Mouse (Mus musculus): ENCODE data around the gene C1qtnf5. TPM values are rescaled to one million over a fixed set of nuclear protein-coding genes. Genes with fewer than 3 reads are reported as not detected.

The C1qtnf5 gene
- polyA plus RNA-seq, 1 experiment = 3.6 TPM

DNA sequence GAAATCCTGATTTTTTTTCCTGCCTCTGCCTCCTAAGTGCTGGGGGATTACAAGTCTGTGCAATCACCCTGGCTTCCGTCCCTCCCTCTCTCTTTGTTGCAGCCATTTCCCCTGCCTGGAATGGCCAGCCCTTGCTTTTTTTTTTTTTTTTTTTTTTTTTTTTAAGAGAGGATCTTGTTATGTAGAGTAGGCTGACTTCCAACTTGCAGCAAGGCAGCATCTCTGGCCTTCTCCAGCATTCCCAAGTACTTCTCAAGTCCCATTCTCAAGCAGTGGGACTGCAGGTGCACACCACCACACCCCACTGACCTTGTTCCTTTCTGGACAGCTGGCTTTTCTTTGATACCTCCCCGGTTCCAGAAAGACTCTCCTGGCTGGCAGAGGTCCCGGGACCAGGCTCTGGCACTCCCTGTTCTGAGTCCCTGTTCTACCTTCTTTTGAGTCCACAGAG lies 20.3 kb downstream of the C1qtnf5 start:
- Histone ChIP-seq H3K27ac (replicated peaks; ENCODE audit: low read depth, low read length) (peak overlapping the region; percentile 87), H3K4me3 (ENCODE audit: insufficient read depth, low read depth, low read length) (no peak overlapping the region), H3K4me1 (ENCODE audit: control insufficient read depth, insufficient read depth, insufficient read length, low read length) (peaks cover 15% of the 10 kb centered on the region)

DNA sequence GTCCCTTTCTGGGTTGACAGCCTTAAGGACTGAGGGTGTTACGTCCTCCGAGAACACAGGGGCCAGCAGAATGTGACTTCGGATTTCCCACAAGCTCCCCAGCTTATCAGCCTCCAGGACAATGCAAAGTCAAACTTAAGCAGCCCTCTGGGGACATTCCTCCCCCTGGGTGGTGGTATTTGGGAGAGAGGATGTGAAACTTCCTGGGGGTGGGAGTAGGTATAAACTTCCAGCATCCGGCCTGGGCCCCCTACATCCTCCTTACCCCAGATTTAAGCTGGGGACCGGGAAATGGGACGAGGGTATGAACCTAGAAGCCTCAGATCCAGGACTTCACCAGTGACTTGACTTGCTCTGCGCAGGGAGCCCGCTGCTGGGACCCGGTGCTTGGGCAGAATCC lies 22.6 kb downstream of the C1qtnf5 start:
- Histone ChIP-seq H3K27ac (replicated peaks; ENCODE audit: low read depth, low read length) (peak overlapping the region; percentile 98), H3K4me3 (ENCODE audit: insufficient read depth, low read depth, low read length) (peak overlapping the region; percentile 50), H3K4me1 (ENCODE audit: control insufficient read depth, insufficient read depth, insufficient read length, low read length) (peaks cover 15% of the 10 kb centered on the region)

DNA sequence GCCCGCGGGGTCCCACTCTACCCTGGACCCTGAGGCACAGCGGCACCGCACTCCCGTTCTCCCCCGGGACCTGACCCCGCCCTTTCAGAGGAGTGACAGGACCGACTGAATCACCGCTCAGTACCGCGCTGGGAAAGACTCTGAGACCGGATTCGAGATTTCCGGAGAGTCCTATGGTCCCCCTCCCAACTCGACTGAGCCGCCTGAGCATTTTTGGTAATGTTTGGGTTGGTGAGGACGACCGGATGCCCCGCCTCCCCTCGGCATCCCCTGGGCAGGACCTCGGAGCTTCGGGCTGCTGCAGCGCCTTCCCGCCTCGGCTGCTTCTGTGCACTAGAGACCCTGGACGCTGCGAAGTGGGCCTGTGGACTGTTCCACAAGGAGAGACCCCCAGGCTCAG lies 23.0 kb downstream of the C1qtnf5 start:
- Histone ChIP-seq H3K4me1 (ENCODE audit: control insufficient read depth, insufficient read depth, insufficient read length, low read length) (peaks cover 15% of the 10 kb centered on the region), H3K27ac (replicated peaks; ENCODE audit: low read depth, low read length) (peak overlapping the region; percentile 98)

GRCm38 (mm10) chr9:44130581-44131275 lies 23.7 kb downstream of the C1qtnf5 start:
- Histone ChIP-seq H3K4me1 (ENCODE audit: control insufficient read depth, insufficient read depth, insufficient read length, low read length) (peaks cover 15% of the 10 kb centered on the region), H3K4me3 (ENCODE audit: insufficient read depth, low read depth, low read length) (peak overlapping the region; percentile 50), H3K27ac (replicated peaks; ENCODE audit: low read depth, low read length) (peak overlapping the region; percentile 96)

More for the DNA sequence above, 23.0 kb downstream of the C1qtnf5 start:
- H3K4me3 ChIP-seq (ENCODE audit: insufficient read depth, low read depth, low read length) = peak overlapping the region; percentile 50

DNA sequence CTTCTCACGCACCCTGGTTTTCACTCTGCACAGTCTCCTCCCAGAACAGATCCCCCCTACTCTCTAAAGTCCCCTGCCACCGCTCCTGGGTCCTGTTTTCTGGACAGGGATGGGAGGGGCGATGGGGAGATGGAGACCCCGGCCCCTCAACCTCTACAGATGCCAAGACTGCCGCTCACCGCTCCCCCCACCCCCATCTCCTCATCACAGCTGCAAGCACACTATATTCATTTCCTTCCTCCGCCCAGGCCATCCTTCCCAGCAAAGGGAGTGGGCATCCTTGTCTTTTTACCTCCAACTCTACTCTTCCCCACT lies 24.2 kb downstream of the C1qtnf5 start:
- H3K4me3 ChIP-seq (ENCODE audit: insufficient read depth, low read depth, low read length) = no peak overlapping the region
- H3K27ac ChIP-seq (replicated peaks; ENCODE audit: low read depth, low read length) = peak overlapping the region; percentile 76
- H3K4me1 ChIP-seq (ENCODE audit: control insufficient read depth, insufficient read depth, insufficient read length, low read length) = peaks cover 16% of the 10 kb centered on the region

DNA sequence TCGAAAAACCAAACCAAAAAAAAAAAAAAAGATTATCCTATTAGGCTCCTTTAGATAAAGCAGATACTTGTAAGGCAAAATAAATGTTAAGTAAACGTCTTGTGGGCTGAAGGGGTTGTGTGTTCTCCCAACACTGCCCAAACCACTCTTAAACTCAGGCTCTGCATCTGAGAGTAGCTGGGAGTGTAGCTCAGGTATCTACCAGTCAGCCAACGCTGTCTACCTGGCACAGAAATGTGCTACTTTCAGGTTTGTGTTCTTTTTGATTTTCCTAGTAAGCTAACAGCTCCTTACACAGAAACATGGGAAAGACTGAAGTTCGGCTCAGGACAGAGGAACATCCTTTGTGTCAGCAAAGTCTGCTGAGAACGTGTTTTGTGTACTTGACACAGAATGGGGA lies 25.2 kb downstream of the C1qtnf5 start:
- Histone ChIP-seq H3K27ac (replicated peaks; ENCODE audit: low read depth, low read length) (peak overlapping the region; percentile 96), H3K4me1 (ENCODE audit: control insufficient read depth, insufficient read depth, insufficient read length, low read length) (peaks cover 14% of the 10 kb centered on the region)

DNA sequence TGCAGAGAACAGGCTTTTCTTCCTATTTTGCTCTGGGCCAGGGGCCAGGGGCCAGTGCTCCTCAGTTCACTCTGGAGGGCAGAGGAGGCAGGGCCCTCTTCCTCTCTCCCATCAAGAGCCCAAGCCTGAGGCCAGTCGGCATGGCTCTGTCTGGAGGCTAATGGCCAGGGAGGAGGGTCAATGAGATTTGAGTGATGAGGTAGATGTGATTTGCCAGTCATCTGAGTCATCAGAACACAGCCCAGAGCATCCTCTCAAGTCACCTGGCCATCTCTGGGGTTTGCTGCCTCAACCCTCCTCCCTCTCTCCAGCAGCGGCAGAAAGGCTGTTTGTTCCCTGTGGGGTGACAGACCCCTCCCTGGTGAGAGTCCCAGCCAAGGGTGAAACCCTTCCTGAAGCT lies 26.2 kb downstream of the C1qtnf5 start:
- Histone ChIP-seq H3K27ac (replicated peaks; ENCODE audit: low read depth, low read length) (peak overlapping the region; percentile 96), H3K4me1 (ENCODE audit: control insufficient read depth, insufficient read depth, insufficient read length, low read length) (peaks cover 11% of the 10 kb centered on the region), H3K4me3 (ENCODE audit: insufficient read depth, low read depth, low read length) (peak overlapping the region; percentile 70)

More for the DNA sequence above, 25.2 kb downstream of the C1qtnf5 start:
- no peak overlapping the region for H3K4me3 ChIP-seq (ENCODE audit: insufficient read depth, low read depth, low read length)

DNA sequence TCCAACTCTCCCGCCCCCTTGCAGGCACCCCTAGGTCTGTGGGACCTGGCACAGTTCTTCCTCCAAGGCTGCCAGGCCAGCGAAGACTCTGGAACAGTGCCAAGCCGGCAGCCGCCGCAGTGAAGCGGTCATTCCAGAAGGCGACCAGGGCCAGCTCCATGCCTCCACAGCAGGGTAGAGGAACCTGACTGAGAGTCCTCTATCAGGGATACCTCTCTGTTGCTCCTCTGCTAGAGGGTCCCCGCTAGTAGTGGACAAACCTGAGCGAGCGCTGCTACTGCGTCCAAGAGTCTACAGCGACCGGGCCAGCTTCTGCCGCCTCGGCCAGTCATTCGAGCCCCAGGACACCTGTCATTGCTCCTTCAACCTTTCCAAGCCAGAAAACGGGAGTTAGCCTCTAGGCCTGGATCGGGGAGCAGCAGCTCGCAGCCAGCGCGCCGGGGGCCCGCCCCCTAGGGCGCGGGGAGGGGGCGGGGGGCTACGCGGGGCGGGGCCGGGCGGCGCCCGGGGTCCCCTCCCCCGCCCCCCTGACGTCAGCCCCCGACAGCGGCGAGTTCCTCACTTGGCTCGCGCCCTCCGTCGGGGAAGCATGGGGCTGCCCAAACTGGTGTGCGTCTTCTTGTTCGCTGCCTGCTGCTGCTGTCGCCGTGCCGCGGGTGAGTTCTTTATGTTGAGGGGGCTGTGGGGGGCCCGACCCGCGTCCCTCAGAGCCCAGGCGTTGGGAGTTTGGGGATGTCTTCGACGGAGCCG lies 27.2 kb downstream of the C1qtnf5 start, which contains the start of gene Mcam:
Gene Mcam, plus strand, starts transcription at position 369 of the 750 bp plus-strand sequence.
- Histone ChIP-seq H3K27ac (replicated peaks; ENCODE audit: low read depth, low read length) (peak within 1 kb of the TSS; percentile 96), H3K4me1 (ENCODE audit: control insufficient read depth, insufficient read depth, insufficient read length, low read length) (peaks cover 6% of the 10 kb centered on the region; the same call in 1 of the 2 replicates), H3K4me3 (ENCODE audit: insufficient read depth, low read depth, low read length) (peak within 1 kb of the TSS; percentile 90)

GRCm38 (mm10) chr9:44134851-44135730 lies 28.0 kb downstream of the C1qtnf5 start:
- H3K27ac ChIP-seq (replicated peaks; ENCODE audit: low read depth, low read length) = peak overlapping the region; percentile 94
- H3K4me1 ChIP-seq (ENCODE audit: control insufficient read depth, insufficient read depth, insufficient read length, low read length) = peaks cover 6% of the 10 kb centered on the region; the same call in 1 of the 2 replicates
- H3K4me3 ChIP-seq (ENCODE audit: insufficient read depth, low read depth, low read length) = peak overlapping the region; percentile 90

GRCm38 (mm10) chr9:44135731-44136411 lies 28.8 kb downstream of the C1qtnf5 start:
- Histone ChIP-seq H3K4me1 (ENCODE audit: control insufficient read depth, insufficient read depth, insufficient read length, low read length) (peaks cover 8% of the 10 kb centered on the region), H3K27ac (replicated peaks; ENCODE audit: low read depth, low read length) (peak overlapping the region; percentile 94)

DNA sequence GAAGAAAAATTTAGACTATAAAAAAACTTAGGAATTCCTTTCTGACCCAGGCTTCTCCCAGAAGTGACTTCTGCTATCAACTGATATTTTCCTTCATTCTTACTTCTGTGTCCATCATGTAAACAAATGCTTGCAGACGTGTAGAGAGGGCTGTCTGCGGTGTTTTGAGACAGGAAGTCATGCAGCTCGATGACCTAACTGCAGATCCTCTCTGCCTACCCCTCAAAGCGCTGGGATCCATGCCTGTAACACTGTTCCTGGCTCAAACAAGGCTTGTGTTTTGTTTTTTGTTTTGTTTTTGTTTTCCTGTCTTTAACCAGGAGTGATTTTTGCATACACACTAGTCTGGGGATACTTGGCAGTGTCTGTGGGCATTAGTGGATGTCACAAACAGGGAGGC lies 30.8 kb downstream of the C1qtnf5 start:
- no peak overlapping the region for H3K27ac ChIP-seq (replicated peaks; ENCODE audit: low read depth, low read length)
- H3K4me3 ChIP-seq (ENCODE audit: insufficient read depth, low read depth, low read length) = no peak overlapping the region
- H3K4me1 ChIP-seq (ENCODE audit: control insufficient read depth, insufficient read depth, insufficient read length, low read length) = peaks cover 8% of the 10 kb centered on the region

More at GRCm38 (mm10) chr9:44135731-44136411, 28.8 kb downstream of the C1qtnf5 start:
- peak overlapping the region; percentile 90 for H3K4me3 ChIP-seq (ENCODE audit: insufficient read depth, low read depth, low read length)

GRCm38 (mm10) chr9:44141951-44142350 lies 34.9 kb downstream of the C1qtnf5 start:
- peaks cover 4% of the 10 kb centered on the region for H3K4me1 ChIP-seq (ENCODE audit: control insufficient read depth, insufficient read depth, insufficient read length, low read length)
- no peak overlapping the region for H3K27ac ChIP-seq (replicated peaks; ENCODE audit: low read depth, low read length)
- H3K4me3 ChIP-seq (ENCODE audit: insufficient read depth, low read depth, low read length) = no peak overlapping the region

DNA sequence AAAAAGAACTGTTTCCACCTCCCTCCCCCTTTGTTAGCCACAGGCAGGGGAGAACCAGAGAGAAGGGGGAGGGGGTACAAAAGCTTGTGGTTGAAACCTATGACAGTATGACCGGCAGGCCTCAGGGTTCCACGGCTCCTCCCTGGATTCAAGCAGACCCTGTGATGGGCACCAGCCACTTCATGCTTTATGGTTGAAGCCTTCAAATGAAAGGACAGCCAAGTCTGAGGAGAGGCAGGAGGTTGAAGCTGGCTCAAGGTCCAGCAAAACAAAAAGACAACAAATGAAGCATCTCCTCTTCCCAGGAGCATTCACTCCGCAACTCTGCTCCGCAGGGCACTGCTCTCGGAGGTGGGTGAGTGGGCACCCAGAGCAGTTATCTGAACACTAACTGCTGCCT lies 36.4 kb downstream of the C1qtnf5 start:
- Histone ChIP-seq H3K4me3 (ENCODE audit: insufficient read depth, low read depth, low read length) (no peak overlapping the region), H3K27ac (replicated peaks; ENCODE audit: low read depth, low read length) (peak overlapping the region; percentile 10; the same call in 1 of the 2 replicates), H3K4me1 (ENCODE audit: control insufficient read depth, insufficient read depth, insufficient read length, low read length) (peaks cover 4% of the 10 kb centered on the region)

GRCm38 (mm10) chr9:44144023-44144717 lies 37.1 kb downstream of the C1qtnf5 start:
- Histone ChIP-seq H3K27ac (replicated peaks; ENCODE audit: low read depth, low read length) (peak overlapping the region; percentile 10; the same call in 1 of the 2 replicates), H3K4me3 (ENCODE audit: insufficient read depth, low read depth, low read length) (no peak overlapping the region), H3K4me1 (ENCODE audit: control insufficient read depth, insufficient read depth, insufficient read length, low read length) (peaks cover 4% of the 10 kb centered on the region)
